Mouse (Mus musculus): ENCODE data around the gene Col25a1.

- no peak for TF ChIP-seq POLR2A (IDR thresholded peaks at IDR 0.05; ENCODE audit: insufficient read depth, low read depth, low read length)
- TF ChIP-seq CTCF (IDR thresholded peaks at IDR 0.05; ENCODE audit: insufficient read depth, low read depth, low read length) = no peak
Measured at GRCm38 (mm10) chr3:130237852-130238251, 106.6 kb downstream of the Col25a1 start.

Data from olfactory bulb, adult 2 months (tissue).